Mouse (Mus musculus) ES-Bruce4 (cell line): Measurements from ENCODE around the gene Osbp. TPM values are rescaled to one million over a fixed set of nuclear protein-coding genes. Genes with fewer than 3 reads are reported as not detected.
A peak's percentile ranks its signal among the peaks of the same experiment; 100 is the strongest.

Source experiments
- H3K27ac ChIP-seq: 2 replicates; pipeline ENCODE4 v1.5.1; 2012; ENCODE audit warnings: low read length, inconsistent platforms; ENCODE audit not compliant: insufficient read depth
- H3K27me3 ChIP-seq: 2 replicates; pipeline ENCODE4 v1.6.1; 2012; ENCODE audit warnings: mild to moderate bottlenecking, low read length, inconsistent platforms; ENCODE audit not compliant: control insufficient read depth, poor library complexity, insufficient read depth, severe bottlenecking
- H3K36me3 ChIP-seq: 2 replicates; pipeline ENCODE4 v1.6.1; 2012; ENCODE audit warnings: inconsistent platforms, mild to moderate bottlenecking, low read length, moderate library complexity; ENCODE audit not compliant: control insufficient read depth, poor library complexity, insufficient read depth, severe bottlenecking
- H3K4me1 ChIP-seq: one replicate; pipeline ENCODE4 v1.8.1; 2011; ENCODE audit warnings: low read length; ENCODE audit not compliant: control insufficient read depth, insufficient read depth
- H3K4me3 ChIP-seq: 2 replicates; pipeline ENCODE4 v1.5.1; 2011; ENCODE audit warnings: low read depth, mild to moderate bottlenecking, low read length
- H3K9ac ChIP-seq: 2 replicates; pipeline ENCODE4 v1.6.1; 2012; ENCODE audit warnings: low read depth, mild to moderate bottlenecking, inconsistent platforms; ENCODE audit not compliant: poor library complexity, severe bottlenecking
- H3K9me3 ChIP-seq: replicated peaks from 2 replicates; pipeline ENCODE4 v1.6.1; 2012; ENCODE audit warnings: mild to moderate bottlenecking, low read length, inconsistent platforms; ENCODE audit not compliant: control insufficient read depth, poor library complexity, insufficient read depth, severe bottlenecking
- CTCF ChIP-seq: IDR thresholded peaks from one replicate; pipeline ENCODE4 v1.8.1; 2011; ENCODE audit warnings: low read depth, low read length
- EP300 ChIP-seq: IDR thresholded peaks from 2 replicates; pipeline ENCODE4 v1.6.1; 2011; ENCODE audit warnings: low read depth, low read length; ENCODE audit not compliant: insufficient read depth
- POLR2A ChIP-seq: IDR thresholded peaks from one replicate; pipeline ENCODE4 v1.8.1; 2011; ENCODE audit warnings: low read length; ENCODE audit not compliant: insufficient read depth
- polyA plus RNA-seq: library from polyadenylated mRNA; stranded (reverse); fragments of >200 nt; gene quantifications from 2 replicates; pipeline ENCODE4 v1.2.4, GENCODE M21; 2011; ENCODE audit warnings: low read depth; ENCODE audit not compliant: missing spikeins, insufficient read depth, insufficient read length

The Osbp gene
- polyA plus RNA-seq, 1 experiment, result 31.5 TPM

DNA sequence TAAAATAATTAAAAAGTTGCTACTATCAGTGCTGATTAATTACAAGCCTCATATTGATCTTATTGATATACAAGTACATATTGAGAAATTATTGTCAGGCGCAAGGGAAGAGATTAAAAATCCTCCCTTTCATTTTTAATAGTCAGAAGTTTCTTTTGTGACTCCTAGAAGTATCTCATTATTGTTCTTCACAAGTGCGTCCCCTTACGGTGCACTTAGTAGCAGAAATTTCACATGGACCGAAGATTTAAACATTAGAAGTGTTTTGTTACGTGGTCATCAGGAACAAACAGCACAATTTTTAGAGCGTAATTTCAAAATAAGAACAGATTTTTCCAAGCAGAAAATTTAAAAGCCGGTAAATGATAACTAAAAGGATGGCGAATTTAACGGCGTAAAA is 46.9 kb downstream of the Osbp start:
- Histone ChIP-seq H3K9me3 (no peaks in the 10 kb centered on the region), H3K4me1 (peaks cover 2% of the 10 kb centered on the region), H3K36me3 (no peaks in the 10 kb centered on the region), H3K27me3 (no peaks in the 10 kb centered on the region), H3K27ac (no peak overlapping the region), H3K4me3 (peak overlapping the region; percentile 50), H3K9ac (peak overlapping the region; percentile 77)
- no peak for TF ChIP-seq EP300
- no peak for TF ChIP-seq CTCF
- no peak for TF ChIP-seq POLR2A

GRCm38 (mm10) chr19:12013228-12013627 is 47.5 kb downstream of the Osbp start:
- no peaks in the 10 kb centered on the region for H3K9me3 ChIP-seq
- peaks cover 2% of the 10 kb centered on the region for H3K4me1 ChIP-seq
- H3K27me3 ChIP-seq, result no peaks in the 10 kb centered on the region
- peak overlapping the region; percentile 77 for H3K9ac ChIP-seq
- H3K4me3 ChIP-seq, result peak overlapping the region; percentile 72
- no peak for TF ChIP-seq POLR2A
- TF ChIP-seq CTCF, result no peak
- no peak for TF ChIP-seq EP300
- no peak overlapping the region for H3K27ac ChIP-seq
- no peaks in the 10 kb centered on the region for H3K36me3 ChIP-seq

GRCm38 (mm10) chr19:12015708-12016107 is 50.0 kb downstream of the Osbp start:
- H3K4me1 ChIP-seq, result peaks cover 2% of the 10 kb centered on the region

GRCm38 (mm10) chr19:12016192-12016591 is 50.5 kb downstream of the Osbp start:
- Histone ChIP-seq H3K27me3 (no peaks in the 10 kb centered on the region), H3K27ac (no peak overlapping the region), H3K36me3 (no peaks in the 10 kb centered on the region), H3K9ac (no peak overlapping the region), H3K4me3 (no peak overlapping the region), H3K9me3 (no peaks in the 10 kb centered on the region), H3K4me1 (peaks cover 2% of the 10 kb centered on the region)
- TF ChIP-seq CTCF (no peak), EP300 (no peak), POLR2A (no peak)

More at GRCm38 (mm10) chr19:12015708-12016107, 50.0 kb downstream of the Osbp start:
- H3K4me3 ChIP-seq, result no peak overlapping the region
- no peaks in the 10 kb centered on the region for H3K27me3 ChIP-seq
- H3K27ac ChIP-seq, result no peak overlapping the region
- TF ChIP-seq CTCF (peak; percentile 73), POLR2A (no peak)
- H3K9ac ChIP-seq, result no peak overlapping the region
- no peaks in the 10 kb centered on the region for H3K9me3 ChIP-seq
- no peaks in the 10 kb centered on the region for H3K36me3 ChIP-seq

DNA sequence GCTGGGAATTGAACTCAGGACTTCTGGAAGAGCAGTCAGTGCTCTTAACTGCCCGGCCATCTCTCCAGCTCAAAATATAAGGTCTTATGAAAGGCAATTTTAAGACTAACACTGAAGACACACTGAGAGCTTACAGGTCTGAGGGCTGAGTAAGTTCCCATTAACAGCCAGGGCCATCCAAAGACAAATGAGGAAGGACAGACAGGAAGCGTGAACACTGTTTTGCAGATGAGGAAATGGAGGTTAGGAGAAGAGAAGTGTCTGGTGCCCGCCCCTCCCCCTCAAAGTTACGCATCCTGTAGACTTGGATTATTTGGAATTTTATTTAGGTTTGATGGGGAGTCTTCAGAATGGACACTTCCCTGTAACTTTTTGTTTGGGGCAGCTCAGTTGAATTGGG is 58.4 kb downstream of the Osbp start:
- Histone ChIP-seq H3K9me3 (no peaks in the 10 kb centered on the region), H3K27me3 (no peaks in the 10 kb centered on the region), H3K9ac (no peak overlapping the region), H3K4me1 (no peaks in the 10 kb centered on the region), H3K36me3 (no peaks in the 10 kb centered on the region), H3K4me3 (no peak overlapping the region), H3K27ac (no peak overlapping the region)
- TF ChIP-seq POLR2A, result no peak

GRCm38 (mm10) chr19:12025333-12025732 is 59.6 kb downstream of the Osbp start:
- Histone ChIP-seq H3K36me3 (no peaks in the 10 kb centered on the region), H3K9me3 (no peaks in the 10 kb centered on the region), H3K9ac (no peak overlapping the region), H3K27ac (no peak overlapping the region), H3K4me1 (no peaks in the 10 kb centered on the region), H3K27me3 (no peaks in the 10 kb centered on the region), H3K4me3 (no peak overlapping the region)
- TF ChIP-seq POLR2A (no peak), CTCF (no peak)

GRCm38 (mm10) chr19:12026606-12027005 is 60.9 kb downstream of the Osbp start:
- H3K9me3 ChIP-seq, result no peaks in the 10 kb centered on the region
- H3K9ac ChIP-seq, result no peak overlapping the region
- TF ChIP-seq POLR2A (no peak), CTCF (no peak), EP300 (no peak)
- H3K4me3 ChIP-seq, result no peak overlapping the region
- no peaks in the 10 kb centered on the region for H3K4me1 ChIP-seq
- H3K27me3 ChIP-seq, result no peaks in the 10 kb centered on the region
- H3K36me3 ChIP-seq, result no peaks in the 10 kb centered on the region
- H3K27ac ChIP-seq, result no peak overlapping the region
